Mouse (Mus musculus) lung, embryonic 15.5 days (tissue): ENCODE measurements around the gene Slc25a20. TPM values are rescaled to one million over a fixed set of nuclear protein-coding genes. Genes with fewer than 3 reads are reported as not detected.

Experiments used
- ATAC-seq: fragments of 200-750 bp; cut with Nextera tagmentation; 2 replicates; pipeline ENCODE4 v1.8.0; 2017; ENCODE audit warnings: moderate number of reproducible peaks, borderline replicate concordance; ENCODE audit not compliant: low FRiP score, low TSS enrichment; ENCODE audit errors: extremely low read depth
- H3K27ac ChIP-seq: fragments of 300-500 bp; sonication (generic); 2 replicates; pipeline ENCODE4 v1.5.1; 2015; ENCODE audit warnings: moderate library complexity, mild to moderate bottlenecking, inconsistent platforms
- H3K27me3 ChIP-seq: fragments of 300-500 bp; sonication (generic); 2 replicates; pipeline ENCODE4 v1.6.1; 2015; ENCODE audit warnings: inconsistent platforms
- H3K36me3 ChIP-seq: fragments of 300-500 bp; sonication (generic); 2 replicates; pipeline ENCODE4 v1.6.1; 2015; ENCODE audit warnings: inconsistent platforms
- H3K4me1 ChIP-seq: fragments of 300-500 bp; sonication (generic); 2 replicates; pipeline ENCODE4 v1.6.1; 2015; ENCODE audit warnings: inconsistent platforms
- H3K4me2 ChIP-seq: fragments of 300-500 bp; sonication (generic); 2 replicates; pipeline ENCODE4 v1.6.1; 2015; ENCODE audit warnings: inconsistent platforms, mild to moderate bottlenecking, moderate library complexity
- H3K4me3 ChIP-seq: fragments of 300-500 bp; sonication (generic); 2 replicates; pipeline ENCODE4 v1.5.1; 2015; ENCODE audit warnings: mild to moderate bottlenecking, inconsistent platforms
- H3K9ac ChIP-seq: fragments of 300-500 bp; sonication (generic); 2 replicates; pipeline ENCODE4 v1.6.1; 2015; ENCODE audit warnings: inconsistent platforms
- H3K9me3 ChIP-seq: fragments of 300-500 bp; sonication (generic); 2 replicates; pipeline ENCODE4 v1.6.1; 2016; ENCODE audit warnings: inconsistent platforms
- WGBS: fragments of 180-500 bp; shearing (Covaris S2); methylation state at CpG from one replicate; pipeline ENCODE4 v1.1.7; 2015; 5-methylcytosine and 5-hydroxymethylcytosine counted together
- microRNA-seq: library from miRNA; unstranded; fragments of <30 nt; microRNA quantifications from one replicate; pipeline ENCODE4, GENCODE M21; 2016
- polyA plus RNA-seq: library from polyadenylated mRNA; unstranded; fragments of >200 nt; fragmentation: Nextera tagmentation; extraction: Ambion mirVana; gene quantifications from 2 replicates; pipeline ENCODE4 v1.2.1, GENCODE M21; 2015

Gene Slc25a20
- polyA plus RNA-seq, 1 experiment from 2014 or later = 46.0 TPM

DNA sequence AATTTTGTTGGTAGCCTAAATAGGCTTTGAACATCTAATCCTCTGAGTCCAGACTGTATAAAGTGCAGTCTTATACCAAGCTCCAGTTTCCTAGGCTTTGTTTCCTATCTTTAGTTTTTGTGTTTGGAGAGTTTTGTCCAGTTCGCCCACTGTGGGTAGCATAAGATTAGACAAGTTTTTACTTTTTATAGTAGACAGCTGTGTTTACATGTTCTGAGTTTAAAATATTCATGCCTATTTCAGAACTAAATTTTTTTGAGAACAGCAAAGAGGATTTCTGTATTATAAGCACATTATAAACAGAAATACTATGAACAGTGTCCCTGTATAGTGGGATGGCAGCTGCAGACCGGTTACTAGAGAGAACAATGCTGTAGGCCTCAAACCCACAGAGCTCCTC lies 45.3 kb downstream of the Slc25a20 start:
- Histone ChIP-seq H3K9me3 (no peaks in the 10 kb centered on the region), H3K9ac (no peak overlapping the region), H3K4me2 (no peak overlapping the region), H3K27ac (no peak overlapping the region), H3K4me3 (no peak overlapping the region), H3K36me3 (no peaks in the 10 kb centered on the region), H3K27me3 (no peaks in the 10 kb centered on the region), H3K4me1 (peaks cover 8% of the 10 kb centered on the region)
- no peak for ATAC-seq
- WGBS = 70% methylated on average over 2 of the region's 2 CpGs

DNA sequence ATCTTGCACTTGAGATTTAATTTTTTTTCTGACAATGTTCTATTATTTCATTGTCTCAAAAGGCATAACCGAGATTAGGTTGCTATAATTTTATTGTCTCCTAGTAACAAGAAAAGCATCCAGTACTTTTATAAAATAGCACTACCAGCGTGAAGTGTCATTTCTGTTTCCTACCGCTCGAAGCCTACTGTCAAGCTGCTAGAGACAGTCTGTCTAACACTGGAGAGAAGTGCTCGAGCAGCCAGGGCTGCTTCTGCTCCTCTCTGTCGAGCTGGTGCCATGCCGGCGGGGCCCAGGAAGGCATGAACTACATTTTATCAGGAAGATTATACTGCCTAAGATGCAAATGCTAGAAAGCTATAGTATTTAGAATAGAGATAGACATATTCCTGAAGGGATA lies 46.9 kb downstream of the Slc25a20 start:
- Histone ChIP-seq H3K27me3 (no peaks in the 10 kb centered on the region), H3K4me1 (peaks cover under 1% of the 10 kb centered on the region), H3K27ac (no peak overlapping the region), H3K4me2 (no peak overlapping the region), H3K9ac (no peak overlapping the region), H3K36me3 (no peaks in the 10 kb centered on the region), H3K4me3 (no peak overlapping the region), H3K9me3 (no peaks in the 10 kb centered on the region)
- 90% methylated on average over 8 of the region's 8 CpGs for WGBS
- ATAC-seq = no peak

DNA sequence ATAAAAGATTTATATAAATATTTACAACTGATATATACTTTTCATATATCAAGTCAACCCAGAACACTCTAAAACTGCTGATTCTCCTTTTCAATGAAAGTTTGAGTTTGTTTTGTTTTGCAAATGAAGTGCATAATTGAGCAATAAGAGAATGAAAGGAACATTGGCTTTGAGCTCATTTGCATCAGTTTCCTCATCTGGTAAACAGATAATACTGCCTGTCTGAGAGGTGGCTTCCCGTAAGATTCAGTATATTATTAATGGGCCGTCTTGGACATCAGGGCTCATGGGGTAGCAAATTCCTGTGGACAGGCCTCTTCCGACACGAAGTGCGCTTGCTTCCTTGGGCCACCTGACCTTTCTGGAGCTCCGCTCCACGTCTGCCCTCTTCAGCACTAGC lies 48.9 kb downstream of the Slc25a20 start:
- Histone ChIP-seq H3K36me3 (no peaks in the 10 kb centered on the region), H3K4me3 (no peak overlapping the region), H3K9me3 (no peaks in the 10 kb centered on the region), H3K4me1 (no peaks in the 10 kb centered on the region), H3K27me3 (no peaks in the 10 kb centered on the region), H3K9ac (no peak overlapping the region), H3K4me2 (no peak overlapping the region), H3K27ac (no peak overlapping the region)
- no peak for ATAC-seq
- WGBS = 72% methylated on average over 7 of the region's 7 CpGs

DNA sequence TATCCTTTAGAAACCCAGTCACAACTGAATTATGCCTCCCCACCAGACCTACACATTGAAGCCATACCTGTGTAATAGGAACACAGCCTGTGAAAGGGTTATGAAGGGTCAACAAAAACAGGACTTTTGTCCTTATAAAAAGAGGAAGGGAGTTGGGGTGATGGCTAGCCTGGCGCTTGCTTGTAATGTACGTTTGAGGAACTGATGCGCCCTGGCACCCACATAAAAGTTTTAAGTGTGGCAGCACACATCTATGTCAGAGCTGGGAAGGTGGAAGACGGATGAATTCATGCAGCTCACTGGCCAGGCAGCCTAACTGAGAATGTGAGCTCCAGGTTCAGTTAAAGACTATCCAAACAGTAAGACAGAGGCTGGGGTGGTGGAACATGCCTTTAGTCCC lies 54.3 kb downstream of the Slc25a20 start:
- no peak for ATAC-seq
- no peaks in the 10 kb centered on the region for H3K4me1 ChIP-seq
- H3K27ac ChIP-seq = no peak overlapping the region
- no peaks in the 10 kb centered on the region for H3K27me3 ChIP-seq
- H3K36me3 ChIP-seq = 0 out of 2 replicates have a peak, but pooled peaks cover 11% of the 10 kb centered on the region
- H3K4me2 ChIP-seq = no peak overlapping the region
- no peak overlapping the region for H3K4me3 ChIP-seq
- H3K9me3 ChIP-seq = no peaks in the 10 kb centered on the region
- WGBS = 88% methylated on average over 4 of the region's 4 CpGs
- H3K9ac ChIP-seq = no peak overlapping the region

DNA sequence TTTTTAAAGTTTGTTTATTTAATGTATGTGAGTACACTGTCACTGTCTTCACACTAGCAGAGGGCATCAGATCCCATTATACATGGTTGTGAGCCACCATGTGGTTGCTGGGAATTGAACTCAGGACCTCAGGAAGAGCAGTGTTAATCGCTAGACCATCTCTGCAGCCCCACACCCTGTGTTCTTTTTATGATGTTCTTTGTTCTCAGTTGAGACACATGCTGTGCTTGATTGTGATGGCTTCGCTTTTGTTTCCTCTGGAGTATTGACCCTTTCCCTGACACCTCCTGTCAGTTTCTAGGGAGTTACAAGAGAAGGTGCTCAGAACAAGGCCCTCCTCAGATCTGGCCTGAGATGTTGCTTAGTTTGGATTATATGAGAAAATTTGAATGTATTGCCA lies 61.9 kb downstream of the Slc25a20 start:
- H3K4me3 ChIP-seq = no peak overlapping the region
- no peak overlapping the region for H3K4me2 ChIP-seq
- ATAC-seq = no peak
- no peaks in the 10 kb centered on the region for H3K4me1 ChIP-seq
- H3K9ac ChIP-seq = no peak overlapping the region
- H3K9me3 ChIP-seq = no peaks in the 10 kb centered on the region
- H3K27me3 ChIP-seq = no peaks in the 10 kb centered on the region
- 0 out of 2 replicates have a peak, but pooled peaks cover 11% of the 10 kb centered on the region for H3K36me3 ChIP-seq
- WGBS = 71% methylated on average over 2 of the region's 2 CpGs
- H3K27ac ChIP-seq = no peak overlapping the region

DNA sequence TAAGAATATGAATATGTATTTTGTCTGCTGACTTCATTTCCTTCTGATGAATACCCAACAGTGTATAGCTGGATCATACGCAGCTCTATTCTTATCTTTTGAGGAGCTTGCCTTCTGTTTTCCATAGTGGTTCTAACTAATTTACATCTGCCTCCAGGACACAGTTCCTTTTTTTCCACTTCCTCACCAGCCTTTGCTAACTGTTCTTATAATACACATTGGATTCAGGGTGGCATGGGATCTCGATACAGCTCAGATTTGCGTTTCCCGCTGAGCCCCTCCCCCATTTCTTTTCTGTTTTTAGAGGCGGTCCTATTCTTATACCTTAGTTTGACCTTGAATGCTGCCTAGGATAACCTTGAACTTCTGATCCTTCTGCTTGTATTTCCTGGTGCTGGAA lies 64.2 kb downstream of the Slc25a20 start:
- Histone ChIP-seq H3K27ac (no peak overlapping the region), H3K4me2 (no peak overlapping the region), H3K9ac (no peak overlapping the region), H3K27me3 (no peaks in the 10 kb centered on the region), H3K4me1 (no peaks in the 10 kb centered on the region), H3K36me3 (0 out of 2 replicates have a peak, but pooled peaks cover under 1% of the 10 kb centered on the region), H3K4me3 (no peak overlapping the region), H3K9me3 (no peaks in the 10 kb centered on the region)
- ATAC-seq = no peak
- WGBS = 91% methylated on average over 5 of the region's 5 CpGs

DNA sequence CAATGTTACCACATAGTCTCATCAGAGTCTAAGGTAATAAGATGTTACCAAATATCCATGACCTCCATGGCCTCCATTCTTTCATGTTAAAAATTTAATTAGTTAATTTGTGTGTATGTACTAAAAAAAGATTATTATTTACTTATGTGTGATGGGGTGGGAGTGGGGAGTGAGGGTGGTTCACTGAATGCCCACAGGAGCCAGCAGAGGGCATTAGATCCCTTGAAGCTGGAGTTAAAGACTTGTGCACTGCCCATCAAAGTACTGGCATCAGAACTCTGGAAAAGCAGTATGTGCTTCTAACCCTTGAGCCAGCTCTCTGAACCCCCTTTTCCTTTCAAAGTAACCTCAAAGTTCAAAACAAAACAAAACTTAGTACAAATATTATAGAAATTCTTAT lies 67.2 kb downstream of the Slc25a20 start:
- no peaks in the 10 kb centered on the region for H3K9me3 ChIP-seq
- no peak overlapping the region for H3K27ac ChIP-seq
- no peak for ATAC-seq
- peaks cover under 1% of the 10 kb centered on the region; the same call in 1 of the 2 replicates for H3K36me3 ChIP-seq
- H3K4me2 ChIP-seq = no peak overlapping the region
- no peaks in the 10 kb centered on the region for H3K27me3 ChIP-seq
- H3K4me1 ChIP-seq = no peaks in the 10 kb centered on the region
- no peak overlapping the region for H3K4me3 ChIP-seq
- H3K9ac ChIP-seq = no peak overlapping the region

DNA sequence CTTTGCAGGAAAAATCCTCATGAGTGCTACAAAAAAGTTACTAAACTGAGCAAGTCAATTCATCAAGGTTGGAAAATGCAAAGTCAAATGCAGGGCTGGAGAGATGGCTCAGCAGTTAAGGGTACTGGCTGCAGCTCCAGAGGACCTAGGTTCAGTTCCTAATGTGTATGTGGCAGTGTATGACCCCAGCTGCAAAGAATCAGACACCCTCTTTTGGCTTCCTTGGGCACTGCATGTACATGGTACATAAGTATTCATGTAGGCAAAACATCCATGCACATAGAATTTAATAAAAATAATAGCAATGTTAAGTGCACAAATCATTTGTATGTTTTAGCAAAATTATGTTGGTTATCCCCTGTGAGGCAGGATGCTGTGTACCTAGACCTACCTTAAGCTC lies 70.6 kb downstream of the Slc25a20 start:
- no peaks in the 10 kb centered on the region for H3K27me3 ChIP-seq
- no peak overlapping the region for H3K4me3 ChIP-seq
- H3K4me2 ChIP-seq = no peak overlapping the region
- no peak overlapping the region for H3K9ac ChIP-seq
- no peak for ATAC-seq
- no peaks in the 10 kb centered on the region for H3K9me3 ChIP-seq
- no peaks in the 10 kb centered on the region for H3K4me1 ChIP-seq
- H3K36me3 ChIP-seq = peaks cover 13% of the 10 kb centered on the region
- H3K27ac ChIP-seq = no peak overlapping the region

Small RNA genes within 50 kb of the gene (microRNA-seq; reads per million reads assigned to microRNA genes)
- not detected for gene Gm26298

Other genes with a start within 250 kb of the Slc25a20 start
- gene Ccdc36, start 233.6 kb upstream of the Slc25a20 start, polyA plus RNA-seq = 2.4 and 2.6 TPM in 2 replicates
- not detected in 2 replicates for gene BC048562, start 225.6 kb upstream of the Slc25a20 start, polyA plus RNA-seq
- gene Ccdc71, start 201.6 kb upstream of the Slc25a20 start, polyA plus RNA-seq = 56.6 and 60.4 TPM in 2 replicates
- 67.2 and 75.3 TPM in 2 replicates for gene Klhdc8b, start 200.5 kb upstream of the Slc25a20 start, polyA plus RNA-seq
- gene Lamb2, start 182.4 kb upstream of the Slc25a20 start, polyA plus RNA-seq = 66.9 and 74.4 TPM in 2 replicates
- 61.9 and 68.5 TPM in 2 replicates for gene Usp19, start 171.5 kb upstream of the Slc25a20 start, polyA plus RNA-seq
- gene Qars, start 154.4 kb upstream of the Slc25a20 start, polyA plus RNA-seq = 89.4 and 108 TPM in 2 replicates
- gene Qrich1, start 145.3 kb upstream of the Slc25a20 start, polyA plus RNA-seq = 115 and 120 TPM in 2 replicates
- gene Impdh2, start 101.8 kb upstream of the Slc25a20 start, polyA plus RNA-seq = 178 TPM in 2 replicates
- 49.2 and 49.4 TPM in 2 replicates for gene Ndufaf3, start 94.7 kb upstream of the Slc25a20 start, polyA plus RNA-seq
- gene Dalrd3, start 92.2 kb upstream of the Slc25a20 start, polyA plus RNA-seq = 139 and 150 TPM in 2 replicates
- 131 and 134 TPM in 2 replicates for gene Wdr6, start 83.3 kb upstream of the Slc25a20 start, polyA plus RNA-seq
- 7.7 and 7.9 TPM in 2 replicates for gene P4htm, start 64.4 kb upstream of the Slc25a20 start, polyA plus RNA-seq
- 44.8 and 46.6 TPM in 2 replicates for gene Arih2, start 12.7 kb upstream of the Slc25a20 start, polyA plus RNA-seq
- 23.6 and 24.5 TPM in 2 replicates for gene Prkar2a, start 27.2 kb downstream of the Slc25a20 start, polyA plus RNA-seq
- 72.5 and 74.7 TPM in 2 replicates for gene Ip6k2, start 121.7 kb downstream of the Slc25a20 start, polyA plus RNA-seq
- 15.3 and 16.6 TPM in 2 replicates for gene Nckipsd, start 146.3 kb downstream of the Slc25a20 start, polyA plus RNA-seq
- 0.14 and 0.15 TPM in 2 replicates for gene Celsr3, start 164.2 kb downstream of the Slc25a20 start, polyA plus RNA-seq
- gene Slc26a6, start 191.2 kb downstream of the Slc25a20 start, polyA plus RNA-seq = 7.8 and 10.4 TPM in 2 replicates